Mouse (Mus musculus): ENCODE results near the gene Tmem191c. TPM values are rescaled to one million over a fixed set of nuclear protein-coding genes. Genes with fewer than 3 reads are reported as not detected.

Tmem191c gene
- polyA plus RNA-seq, 1 experiment from 2014 or later, result 94.8 TPM

DNA sequence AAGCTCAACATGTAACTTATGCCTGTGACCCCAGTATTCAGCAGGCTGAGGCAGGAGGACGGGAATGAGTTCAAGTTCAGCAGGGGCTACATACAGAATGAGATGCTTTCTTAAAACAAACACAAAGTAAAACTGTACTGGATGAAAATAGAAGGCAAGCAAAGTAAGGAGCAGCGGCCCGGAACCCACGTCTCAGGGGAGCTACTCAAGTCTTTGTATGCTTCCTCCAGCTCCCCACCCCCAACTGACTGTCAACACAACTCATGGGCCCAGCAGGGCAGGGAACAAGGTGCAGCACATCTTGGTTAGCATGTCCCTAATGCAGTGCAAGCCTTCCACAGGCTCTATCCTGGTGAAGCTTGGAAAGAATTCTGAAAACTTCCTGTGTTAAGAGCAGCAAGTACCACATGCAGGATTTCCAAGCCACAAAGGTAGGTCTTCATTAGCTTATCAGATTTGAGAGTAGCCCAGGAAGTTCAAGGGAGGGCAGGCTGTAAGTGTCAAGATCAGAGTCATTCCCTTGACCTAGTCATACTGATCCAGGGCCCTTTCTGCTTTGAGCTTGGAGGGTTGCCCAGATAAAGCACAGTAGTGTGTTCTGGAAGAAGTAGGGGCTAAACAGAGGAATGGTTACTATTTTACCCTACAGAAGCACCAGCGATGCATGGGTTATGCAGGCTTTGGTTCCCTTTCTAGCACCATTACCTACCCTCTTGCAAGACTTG lies 27.8 kb downstream of the Tmem191c start:
- Histone ChIP-seq H3K4me3 (ENCODE audit: low read depth, low read length) (no peak overlapping the region), H3K4me2 (ENCODE audit: low read length) (no peak overlapping the region), H3K9me3 (replicated peaks; ENCODE audit: control insufficient read depth, low read length, poor library complexity, severe bottlenecking) (no peaks in the 10 kb centered on the region), H3K27me3 (ENCODE audit: control insufficient read depth, insufficient read depth, low read depth, low read length) (no peaks in the 10 kb centered on the region), H3K9ac (ENCODE audit: low read depth, low read length) (no peak overlapping the region), H3K27ac (ENCODE audit: low read length) (no peak overlapping the region), H3K4me1 (ENCODE audit: control insufficient read depth, insufficient read depth, low read length) (no peaks in the 10 kb centered on the region), H3K36me3 (ENCODE audit: control insufficient read depth, insufficient read depth, low read length) (peaks cover 68% of the 10 kb centered on the region)
- WGBS, result 79% methylated on average over 5 of the region's 5 CpGs
- ATAC-seq, result no peak

GRCm38 (mm10) chr16:17307461-17307860 lies 31.6 kb downstream of the Tmem191c start:
- H3K36me3 ChIP-seq (ENCODE audit: control insufficient read depth, insufficient read depth, low read length), result peaks cover 61% of the 10 kb centered on the region
- ATAC-seq, result no peak
- no peak overlapping the region for H3K4me2 ChIP-seq (ENCODE audit: low read length)
- no peaks in the 10 kb centered on the region for H3K4me1 ChIP-seq (ENCODE audit: control insufficient read depth, insufficient read depth, low read length)
- 94% methylated on average over 5 of the region's 5 CpGs for WGBS
- no peak overlapping the region for H3K27ac ChIP-seq (ENCODE audit: low read length)
- H3K27me3 ChIP-seq (ENCODE audit: control insufficient read depth, insufficient read depth, low read depth, low read length), result no peaks in the 10 kb centered on the region
- no peaks in the 10 kb centered on the region for H3K9me3 ChIP-seq (replicated peaks; ENCODE audit: control insufficient read depth, low read length, poor library complexity, severe bottlenecking)
- H3K4me3 ChIP-seq (ENCODE audit: low read depth, low read length), result no peak overlapping the region
- no peak overlapping the region for H3K9ac ChIP-seq (ENCODE audit: low read depth, low read length)

DNA sequence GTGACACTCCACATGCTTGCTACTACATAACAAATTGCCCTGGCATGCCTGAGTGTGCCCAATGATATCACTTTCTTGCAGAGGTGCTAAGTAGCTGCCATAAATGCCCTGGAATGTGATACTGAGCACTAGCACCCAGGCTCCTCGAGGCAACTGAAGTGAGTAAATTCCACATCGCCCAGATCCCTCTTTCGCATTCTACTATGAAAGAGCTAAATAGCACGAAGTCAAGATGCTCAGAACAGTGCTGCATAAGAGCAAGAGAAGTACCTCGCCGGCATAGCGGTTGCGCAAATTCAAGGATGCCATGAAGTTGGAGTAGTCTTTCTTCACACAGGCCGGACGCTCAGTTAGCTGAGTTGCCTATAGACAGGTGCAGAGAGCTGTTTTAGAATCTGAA lies 33.2 kb downstream of the Tmem191c start:
- H3K36me3 ChIP-seq (ENCODE audit: control insufficient read depth, insufficient read depth, low read length), result peaks cover 55% of the 10 kb centered on the region
- no peak overlapping the region for H3K4me3 ChIP-seq (ENCODE audit: low read depth, low read length)
- no peak overlapping the region for H3K4me2 ChIP-seq (ENCODE audit: low read length)
- H3K4me1 ChIP-seq (ENCODE audit: control insufficient read depth, insufficient read depth, low read length), result no peaks in the 10 kb centered on the region
- no peak for ATAC-seq
- no peak overlapping the region for H3K27ac ChIP-seq (ENCODE audit: low read length)
- H3K9me3 ChIP-seq (replicated peaks; ENCODE audit: control insufficient read depth, low read length, poor library complexity, severe bottlenecking), result no peaks in the 10 kb centered on the region
- H3K9ac ChIP-seq (ENCODE audit: low read depth, low read length), result no peak overlapping the region
- 94% methylated on average over 10 of the region's 10 CpGs for WGBS
- H3K27me3 ChIP-seq (ENCODE audit: control insufficient read depth, insufficient read depth, low read depth, low read length), result no peaks in the 10 kb centered on the region

GRCm38 (mm10) chr16:17312531-17312930 lies 36.7 kb downstream of the Tmem191c start:
- WGBS, result 93% methylated on average over 5 of the region's 5 CpGs
- H3K9ac ChIP-seq (ENCODE audit: low read depth, low read length), result no peak overlapping the region
- no peaks in the 10 kb centered on the region for H3K27me3 ChIP-seq (ENCODE audit: control insufficient read depth, insufficient read depth, low read depth, low read length)
- peaks cover 61% of the 10 kb centered on the region for H3K36me3 ChIP-seq (ENCODE audit: control insufficient read depth, insufficient read depth, low read length)
- no peaks in the 10 kb centered on the region for H3K4me1 ChIP-seq (ENCODE audit: control insufficient read depth, insufficient read depth, low read length)
- no peak overlapping the region for H3K4me3 ChIP-seq (ENCODE audit: low read depth, low read length)
- no peak overlapping the region for H3K4me2 ChIP-seq (ENCODE audit: low read length)
- H3K9me3 ChIP-seq (replicated peaks; ENCODE audit: control insufficient read depth, low read length, poor library complexity, severe bottlenecking), result no peaks in the 10 kb centered on the region
- no peak for ATAC-seq
- H3K27ac ChIP-seq (ENCODE audit: low read length), result no peak overlapping the region

GRCm38 (mm10) chr16:17316554-17316953 lies 40.7 kb downstream of the Tmem191c start:
- ATAC-seq, result no peak
- Histone ChIP-seq H3K27me3 (ENCODE audit: control insufficient read depth, insufficient read depth, low read depth, low read length) (no peaks in the 10 kb centered on the region), H3K9me3 (replicated peaks; ENCODE audit: control insufficient read depth, low read length, poor library complexity, severe bottlenecking) (no peaks in the 10 kb centered on the region), H3K4me3 (ENCODE audit: low read depth, low read length) (no peak overlapping the region), H3K9ac (ENCODE audit: low read depth, low read length) (no peak overlapping the region), H3K4me2 (ENCODE audit: low read length) (no peak overlapping the region), H3K4me1 (ENCODE audit: control insufficient read depth, insufficient read depth, low read length) (no peaks in the 10 kb centered on the region), H3K27ac (ENCODE audit: low read length) (no peak overlapping the region), H3K36me3 (ENCODE audit: control insufficient read depth, insufficient read depth, low read length) (peaks cover 45% of the 10 kb centered on the region)
- WGBS, result 94% methylated on average over 7 of the region's 7 CpGs

DNA sequence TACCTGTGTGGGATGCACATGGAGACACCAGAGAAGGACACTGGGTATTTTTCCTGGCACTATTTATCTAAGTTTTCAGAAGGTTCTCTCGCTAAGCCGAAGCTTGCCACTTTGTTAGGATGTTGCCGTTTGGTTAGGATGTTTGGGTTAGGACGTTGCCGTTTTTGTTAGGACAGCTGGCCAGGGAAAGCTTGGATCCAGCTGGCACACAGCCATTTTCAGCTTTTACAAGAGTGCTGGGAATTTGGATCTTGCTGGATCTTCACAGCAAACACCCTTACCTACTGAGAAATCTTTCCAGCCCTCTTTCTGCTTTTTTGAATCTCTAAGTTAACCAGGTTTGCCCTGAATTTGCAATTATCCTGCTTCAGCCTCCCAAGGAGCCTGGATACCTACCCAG lies 45.6 kb downstream of the Tmem191c start:
- no peaks in the 10 kb centered on the region for H3K27me3 ChIP-seq (ENCODE audit: control insufficient read depth, insufficient read depth, low read depth, low read length)
- H3K9ac ChIP-seq (ENCODE audit: low read depth, low read length), result no peak overlapping the region
- 79% methylated on average over 5 of the region's 5 CpGs for WGBS
- H3K36me3 ChIP-seq (ENCODE audit: control insufficient read depth, insufficient read depth, low read length), result peaks cover 37% of the 10 kb centered on the region
- no peak overlapping the region for H3K4me2 ChIP-seq (ENCODE audit: low read length)
- no peak overlapping the region for H3K4me3 ChIP-seq (ENCODE audit: low read depth, low read length)
- no peaks in the 10 kb centered on the region for H3K4me1 ChIP-seq (ENCODE audit: control insufficient read depth, insufficient read depth, low read length)
- no peak overlapping the region for H3K27ac ChIP-seq (ENCODE audit: low read length)
- no peak for ATAC-seq
- no peaks in the 10 kb centered on the region for H3K9me3 ChIP-seq (replicated peaks; ENCODE audit: control insufficient read depth, low read length, poor library complexity, severe bottlenecking)

DNA sequence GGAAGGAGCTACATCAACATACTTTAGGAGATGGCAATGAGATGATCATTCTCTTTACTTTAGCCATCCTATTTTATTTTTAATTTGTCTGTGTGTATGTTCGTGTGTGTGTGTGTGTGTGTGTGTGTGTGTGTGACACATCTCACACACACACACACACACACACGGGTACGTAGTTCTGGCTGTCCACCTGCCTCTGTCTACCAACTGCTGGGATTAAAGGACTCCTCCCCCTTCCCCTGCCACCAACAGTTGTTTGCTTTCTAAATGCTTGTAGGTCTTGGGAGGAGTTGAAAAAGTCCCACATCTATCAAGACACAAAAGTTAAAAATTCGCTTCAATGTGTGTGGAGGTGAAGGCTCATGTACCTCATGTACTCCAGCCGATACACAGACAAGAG lies 48.9 kb downstream of the Tmem191c start:
- WGBS, result 91% methylated on average over 5 of the region's 5 CpGs
- Histone ChIP-seq H3K27me3 (ENCODE audit: control insufficient read depth, insufficient read depth, low read depth, low read length) (no peaks in the 10 kb centered on the region), H3K9me3 (replicated peaks; ENCODE audit: control insufficient read depth, low read length, poor library complexity, severe bottlenecking) (no peaks in the 10 kb centered on the region), H3K27ac (ENCODE audit: low read length) (no peak overlapping the region), H3K4me1 (ENCODE audit: control insufficient read depth, insufficient read depth, low read length) (no peaks in the 10 kb centered on the region), H3K4me2 (ENCODE audit: low read length) (no peak overlapping the region), H3K4me3 (ENCODE audit: low read depth, low read length) (no peak overlapping the region), H3K9ac (ENCODE audit: low read depth, low read length) (no peak overlapping the region), H3K36me3 (ENCODE audit: control insufficient read depth, insufficient read depth, low read length) (peaks cover 20% of the 10 kb centered on the region)
- ATAC-seq, result no peak

DNA sequence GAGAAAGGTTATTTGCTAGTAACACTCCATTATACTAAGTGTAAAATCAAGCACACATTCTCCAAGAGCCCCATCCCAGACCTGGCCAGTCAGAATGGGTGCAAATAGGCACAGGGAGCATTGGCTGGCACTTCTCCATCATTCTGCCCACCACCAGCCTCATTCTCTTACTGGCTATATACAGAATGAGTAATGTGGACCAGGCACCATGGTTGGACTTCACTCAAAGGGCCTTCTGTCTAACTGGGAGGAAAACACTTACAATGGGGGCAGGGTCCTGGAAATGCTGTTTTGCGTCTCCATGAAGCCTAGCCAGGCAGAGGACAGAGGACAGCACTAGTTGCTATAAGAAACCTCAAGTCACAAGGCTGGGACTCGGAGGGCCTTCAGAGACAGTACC lies 50.2 kb downstream of the Tmem191c start:
- Histone ChIP-seq H3K27me3 (ENCODE audit: control insufficient read depth, insufficient read depth, low read depth, low read length) (no peaks in the 10 kb centered on the region), H3K9ac (ENCODE audit: low read depth, low read length) (no peak overlapping the region), H3K4me2 (ENCODE audit: low read length) (no peak overlapping the region), H3K4me1 (ENCODE audit: control insufficient read depth, insufficient read depth, low read length) (no peaks in the 10 kb centered on the region), H3K27ac (ENCODE audit: low read length) (no peak overlapping the region), H3K4me3 (ENCODE audit: low read depth, low read length) (no peak overlapping the region), H3K36me3 (ENCODE audit: control insufficient read depth, insufficient read depth, low read length) (peaks cover 25% of the 10 kb centered on the region), H3K9me3 (replicated peaks; ENCODE audit: control insufficient read depth, low read length, poor library complexity, severe bottlenecking) (no peaks in the 10 kb centered on the region)
- no peak for ATAC-seq
- WGBS, result 96% methylated on average over 2 of the region's 2 CpGs

DNA sequence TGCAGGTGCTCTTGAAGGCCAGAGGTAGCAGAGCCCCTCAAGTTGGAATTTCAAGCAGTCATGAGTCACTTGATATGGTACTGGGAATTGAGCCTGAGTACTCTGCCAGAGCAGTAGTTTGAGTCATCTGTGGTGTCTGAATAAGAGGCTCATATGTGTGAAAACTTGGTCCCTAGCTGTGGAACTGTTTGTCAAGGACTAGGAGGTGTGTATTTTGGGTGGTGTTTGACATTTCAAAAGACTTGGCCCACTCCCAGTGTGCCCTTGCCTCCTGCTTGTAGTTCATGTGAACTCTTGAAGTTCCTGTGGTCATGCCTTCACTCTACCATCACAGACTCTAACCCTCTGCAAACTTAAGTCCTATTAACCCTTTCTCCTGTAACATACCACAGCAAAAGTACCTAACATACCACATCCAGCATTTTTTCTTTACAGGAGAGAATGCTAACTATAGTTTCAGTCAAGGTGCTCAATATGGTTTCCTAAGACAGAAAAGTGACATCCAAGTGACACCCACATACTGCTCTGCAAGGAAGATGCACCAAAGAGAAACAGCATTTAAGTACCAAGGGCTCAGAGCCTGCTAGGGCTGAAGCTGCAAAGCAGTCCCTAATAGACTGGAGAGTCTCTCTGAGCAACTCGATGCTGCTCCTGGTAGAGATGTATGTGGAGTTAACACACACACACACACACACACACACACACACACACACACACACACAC lies 54.1 kb downstream of the Tmem191c start:
- Histone ChIP-seq H3K27me3 (ENCODE audit: control insufficient read depth, insufficient read depth, low read depth, low read length) (no peaks in the 10 kb centered on the region), H3K27ac (ENCODE audit: low read length) (no peak overlapping the region), H3K4me3 (ENCODE audit: low read depth, low read length) (no peak overlapping the region), H3K9ac (ENCODE audit: low read depth, low read length) (no peak overlapping the region), H3K4me1 (ENCODE audit: control insufficient read depth, insufficient read depth, low read length) (no peaks in the 10 kb centered on the region), H3K36me3 (ENCODE audit: control insufficient read depth, insufficient read depth, low read length) (peaks cover 10% of the 10 kb centered on the region), H3K4me2 (ENCODE audit: low read length) (no peak overlapping the region), H3K9me3 (replicated peaks; ENCODE audit: control insufficient read depth, low read length, poor library complexity, severe bottlenecking) (no peaks in the 10 kb centered on the region)
- 71% methylated on average over 1 of the region's 1 CpGs for WGBS
- no peak for ATAC-seq
